Mouse (Mus musculus) megakaryocyte-erythroid progenitor cell, adult 5-6 weeks (primary cell): ENCODE measurements around the gene Olfr1402. TPM values are rescaled to one million over a fixed set of nuclear protein-coding genes. Genes with fewer than 3 reads are reported as not detected.

Experiments
- ATAC-seq: replicated peaks from 2 replicates; pipeline ENCODE4 v1.8.0; 2016; ENCODE audit warnings: mild to moderate bottlenecking, inconsistent platforms; ENCODE audit not compliant: severe bottlenecking, poor library complexity, low FRiP score, low TSS enrichment
- total RNA-seq, 2 experiments: library from RNA; stranded (forward) in 1 of 2; stranded (reverse) in 1 of 2; fragments of 200-1000, 215-1000 nt in 1 of 2; fragments of >200 nt in 1 of 2; fragmentation: Nextera tagmentation in 1 of 2; gene quantifications; 2 replicates each; pipeline ENCODE4 v1.2.3; 2014 to 2017

Gene Olfr1402
- total RNA-seq (2014; fragmentation: Nextera tagmentation), result not detected in 2 replicates
- total RNA-seq (2017), result not detected in 2 replicates

- ATAC-seq, result no peak
These were observed at the start of gene Olfr1402 for GRCm38 (mm10) chr3:97421920-97422319. Olfr1402 (minus strand) TSS chr3:97422020.

- no peak for ATAC-seq
These were observed 33.5 kb upstream of the Olfr1402 start for GRCm38 (mm10) chr3:97455286-97455685.

- ATAC-seq, result no peak
These were observed 16.8 kb upstream of the Olfr1402 start for GRCm38 (mm10) chr3:97438619-97439018.

- ATAC-seq, result peak; percentile 61
These were observed 27.5 kb downstream of the Olfr1402 start for GRCm38 (mm10) chr3:97394289-97394688.

- no peak for ATAC-seq
These were observed 28.7 kb downstream of the Olfr1402 start for GRCm38 (mm10) chr3:97393079-97393478.

- ATAC-seq, result no peak
These were observed 51.4 kb downstream of the Olfr1402 start for GRCm38 (mm10) chr3:97370382-97370781.

DNA sequence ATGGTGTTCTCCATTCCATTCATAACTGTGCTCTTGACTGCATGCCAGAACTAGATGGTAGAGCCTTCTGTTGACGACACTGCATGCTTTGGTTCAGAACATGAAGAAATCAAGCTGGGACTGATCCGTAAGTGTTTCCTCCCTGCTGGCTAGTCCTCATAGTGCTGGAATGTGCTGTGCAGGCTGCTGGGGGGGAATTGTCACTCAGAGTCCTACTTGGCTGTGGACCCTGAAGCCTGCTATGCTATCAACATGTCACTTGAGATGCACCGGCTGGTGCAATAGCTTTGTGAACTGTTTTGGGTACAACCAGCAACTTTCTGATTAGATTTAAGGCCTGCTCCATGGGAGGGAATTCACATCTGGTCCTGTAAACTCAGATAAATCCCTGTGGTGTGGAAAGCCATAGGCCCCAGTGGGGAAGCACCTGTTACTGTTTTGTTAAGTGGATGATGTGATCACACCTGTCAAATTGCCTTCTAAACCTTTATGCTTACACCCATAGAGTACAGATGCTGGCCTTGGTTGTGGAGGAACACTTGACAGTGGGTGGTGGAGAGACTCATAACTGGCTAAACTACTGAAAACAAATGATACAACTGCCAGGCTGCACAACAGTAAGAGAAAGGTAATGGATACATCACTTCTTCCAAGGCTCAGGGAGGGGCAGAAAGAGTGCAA, 58.3 kb downstream of the Olfr1402 start:
- no peak for ATAC-seq

- no peak for ATAC-seq
These were observed 63.4 kb downstream of the Olfr1402 start for GRCm38 (mm10) chr3:97358448-97358847.

Other genes with a start within 250 kb of the Olfr1402 start
- 5.4 and 13.9 TPM in 2 replicates for gene Bcl9, start 124.1 kb downstream of the Olfr1402 start, total RNA-seq (2014; fragmentation: Nextera tagmentation)
- gene Bcl9, start 124.1 kb downstream of the Olfr1402 start, total RNA-seq (2017), result 0.66 and 1.5 TPM in 2 replicates
- gene Chd1l, start 188.2 kb upstream of the Olfr1402 start, total RNA-seq (2014; fragmentation: Nextera tagmentation), result 36.2 and 36.8 TPM in 2 replicates
- 67.7 and 68.8 TPM in 2 replicates for gene Chd1l, start 188.2 kb upstream of the Olfr1402 start, total RNA-seq (2017)
- 1.7 and 3.3 TPM in 2 replicates for gene Fmo5, start 206.8 kb upstream of the Olfr1402 start, total RNA-seq (2014; fragmentation: Nextera tagmentation)
- gene Fmo5, start 206.8 kb upstream of the Olfr1402 start, total RNA-seq (2017), result 1.5 and 2.0 TPM in 2 replicates
- 3.2 and 5.4 TPM in 2 replicates for gene Prkab2, start 236.2 kb upstream of the Olfr1402 start, total RNA-seq (2014; fragmentation: Nextera tagmentation)
- 1.6 and 1.9 TPM in 2 replicates for gene Prkab2, start 236.2 kb upstream of the Olfr1402 start, total RNA-seq (2017)